Mouse (Mus musculus) Muller cell, postnatal 12 days (primary cell): Measurements from ENCODE around the gene Setd7.

Experiments
- DNase-seq: peaks from one replicate; pipeline ENCODE4 v3.0.0-alpha.2; 2015; ENCODE audit errors: inconsistent ontology term

Gene Setd7

DNA sequence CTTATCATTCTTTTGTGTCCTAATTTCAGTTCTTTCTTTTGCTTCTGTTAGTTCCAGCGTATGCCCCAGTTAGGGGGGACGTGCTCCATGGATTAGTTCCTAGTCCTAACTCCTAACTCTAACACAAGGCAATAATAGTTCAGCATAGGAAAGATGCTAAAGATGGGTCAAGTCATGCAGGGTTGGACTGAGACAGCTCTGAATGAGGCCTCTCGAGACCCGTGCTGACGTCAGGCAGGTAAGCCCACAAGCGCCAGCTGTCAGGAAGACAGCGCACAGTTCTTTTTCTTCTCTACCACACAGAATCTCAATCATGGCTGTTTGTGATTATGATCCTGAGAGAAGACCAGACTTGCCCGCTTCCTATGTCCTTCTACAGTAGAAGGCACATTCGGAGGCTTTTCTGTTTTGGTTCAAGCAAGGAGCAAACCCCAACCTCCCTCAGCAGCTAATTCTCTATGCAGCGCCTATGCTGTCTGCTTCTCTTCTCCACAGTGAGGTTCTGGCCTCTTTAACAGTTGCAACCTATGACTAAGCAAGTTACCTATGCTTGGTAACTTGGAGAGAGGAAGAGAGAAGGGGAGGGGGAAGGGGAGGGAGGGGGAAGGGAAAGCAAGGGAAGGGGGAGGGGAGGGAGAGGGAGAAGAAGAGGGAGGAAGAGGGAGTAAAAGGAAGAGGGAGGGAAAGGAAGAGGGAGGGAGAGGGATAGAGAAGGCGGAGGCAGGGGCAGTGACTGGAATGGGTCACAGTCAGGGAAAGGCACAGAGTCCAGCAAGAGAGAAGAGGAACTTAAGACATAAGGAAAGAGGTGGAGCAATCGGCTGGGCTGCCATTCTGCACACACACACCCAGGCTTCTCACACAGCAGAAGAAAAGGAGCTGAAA lies 42.6 kb downstream of the Setd7 start:
- DNase-seq = no peak

DNA sequence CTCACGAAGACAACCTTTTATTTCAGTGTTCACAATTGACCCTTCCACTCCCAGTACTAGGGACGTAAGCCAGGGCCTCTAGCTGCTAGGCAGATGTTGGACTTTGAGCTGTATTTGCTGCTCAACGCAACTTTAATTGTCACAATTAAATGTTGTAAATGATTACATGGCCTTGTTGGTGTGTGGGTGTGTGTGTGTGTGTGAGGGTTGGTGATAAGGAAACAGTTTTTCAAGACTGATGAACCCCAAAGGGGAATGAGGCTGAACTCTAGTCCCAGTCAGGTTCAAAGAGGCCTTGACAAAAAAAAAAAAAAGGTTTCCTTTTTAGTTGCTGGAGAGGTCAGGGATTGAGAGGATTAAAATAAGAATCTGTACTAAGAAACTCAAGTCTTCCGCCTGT lies 43.2 kb downstream of the Setd7 start:
- DNase-seq = no peak

DNA sequence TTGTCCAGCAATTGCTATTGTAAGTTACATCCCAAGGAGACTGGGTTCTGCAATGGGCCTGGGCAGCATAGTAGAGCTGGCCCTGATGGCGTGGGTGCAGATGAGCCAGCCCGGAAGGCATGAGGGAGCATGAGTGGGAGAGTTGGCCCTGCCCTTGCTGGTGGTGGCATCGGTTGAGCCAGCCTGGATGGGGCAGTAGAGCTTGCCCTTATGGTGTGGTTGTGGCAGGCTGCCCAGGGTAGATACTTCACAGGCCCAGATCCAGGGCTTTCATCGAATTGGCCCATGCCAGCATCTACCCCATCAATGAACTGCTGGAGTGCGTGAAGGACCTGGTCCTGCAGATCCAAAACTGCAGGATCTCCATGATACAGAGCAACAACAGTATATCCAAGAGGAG lies 48.7 kb downstream of the Setd7 start:
- DNase-seq = peak; percentile 26

DNA sequence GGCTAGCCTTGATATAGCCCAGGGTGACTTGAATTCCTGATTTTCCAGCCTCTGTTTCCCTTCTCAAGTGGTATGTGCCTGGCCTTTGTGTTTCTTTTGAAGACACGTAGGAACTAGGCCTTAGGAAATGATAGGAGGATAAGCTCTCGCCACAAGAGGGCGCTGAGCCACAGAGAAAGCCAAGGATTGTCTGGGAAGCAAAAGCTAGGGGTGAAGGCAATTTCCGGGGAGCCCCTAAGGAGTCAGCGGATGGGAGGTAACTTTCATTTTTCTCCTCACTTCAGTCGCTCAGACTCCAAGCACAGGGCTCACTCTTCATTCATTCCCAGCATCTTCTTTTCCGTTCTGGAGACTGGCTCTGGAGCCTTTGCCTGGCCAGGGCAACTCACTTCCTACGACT lies 49.8 kb downstream of the Setd7 start:
- DNase-seq = peak; percentile 57

DNA sequence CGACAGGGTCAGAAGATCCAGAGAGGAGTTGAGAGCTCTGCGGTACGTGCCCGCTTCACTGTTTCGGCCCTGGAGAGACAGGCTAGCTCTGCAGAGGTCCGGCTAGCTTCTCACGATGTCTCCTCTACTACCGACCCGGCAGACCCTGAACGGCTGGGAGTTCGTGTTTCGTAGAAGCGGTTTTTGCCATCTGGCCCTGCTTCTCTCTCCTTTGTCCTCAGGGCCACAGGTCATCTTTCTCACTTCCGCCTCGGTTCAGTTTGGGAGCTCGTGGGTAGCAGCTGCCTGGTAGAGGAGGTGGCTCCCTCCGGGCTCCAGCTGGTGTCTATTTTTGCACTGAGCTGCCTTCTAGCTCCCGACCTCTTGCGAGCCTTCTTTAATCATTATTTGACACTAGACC lies 55.2 kb downstream of the Setd7 start:
- no peak for DNase-seq

DNA sequence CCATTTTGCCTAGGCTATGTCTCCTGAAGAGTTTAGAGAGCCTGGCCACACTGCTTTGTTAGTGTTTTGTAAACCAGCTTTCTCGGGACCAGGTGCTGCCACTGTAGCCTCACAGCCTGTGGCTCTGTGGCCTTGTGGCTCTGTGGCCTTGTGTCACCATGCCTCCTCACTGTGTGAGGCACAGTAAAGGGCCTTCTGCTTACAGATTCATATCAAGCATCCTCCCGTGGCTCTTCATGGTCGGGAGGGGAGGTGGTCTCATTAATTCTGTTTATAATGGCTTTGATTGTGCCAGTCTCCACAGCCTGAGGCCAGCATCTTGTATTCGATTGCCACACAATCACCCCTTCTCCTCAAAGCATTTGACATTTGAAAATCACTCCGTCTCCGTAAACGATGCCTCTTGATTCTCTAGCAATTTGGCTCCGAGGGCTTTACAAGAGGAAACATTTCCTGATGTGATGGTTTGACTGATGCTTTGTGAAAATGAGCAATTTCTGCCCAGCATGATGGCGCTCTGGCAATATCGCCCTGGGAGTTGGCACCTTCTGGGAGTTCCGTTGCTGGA lies 56.2 kb downstream of the Setd7 start:
- no peak for DNase-seq

DNA sequence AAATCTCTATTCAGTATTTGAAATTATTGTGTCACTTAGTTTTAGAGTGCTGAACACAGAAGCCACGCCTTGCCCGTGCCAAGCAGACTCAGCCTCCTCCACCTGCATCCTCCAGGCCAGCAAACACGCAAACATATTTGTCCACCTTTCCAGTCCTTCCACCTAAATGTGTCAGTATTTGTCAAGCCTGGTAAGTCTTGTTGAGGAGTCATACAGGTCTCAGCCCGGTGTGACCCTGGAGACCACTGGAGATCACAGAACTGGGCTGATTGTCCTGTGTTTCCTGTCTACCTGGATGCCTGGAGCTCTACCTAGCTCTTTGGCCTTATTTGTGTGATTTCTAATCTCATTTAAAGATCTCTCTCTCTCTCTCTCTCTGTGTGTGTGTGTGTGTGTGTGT lies 60.8 kb downstream of the Setd7 start:
- no peak for DNase-seq

DNA sequence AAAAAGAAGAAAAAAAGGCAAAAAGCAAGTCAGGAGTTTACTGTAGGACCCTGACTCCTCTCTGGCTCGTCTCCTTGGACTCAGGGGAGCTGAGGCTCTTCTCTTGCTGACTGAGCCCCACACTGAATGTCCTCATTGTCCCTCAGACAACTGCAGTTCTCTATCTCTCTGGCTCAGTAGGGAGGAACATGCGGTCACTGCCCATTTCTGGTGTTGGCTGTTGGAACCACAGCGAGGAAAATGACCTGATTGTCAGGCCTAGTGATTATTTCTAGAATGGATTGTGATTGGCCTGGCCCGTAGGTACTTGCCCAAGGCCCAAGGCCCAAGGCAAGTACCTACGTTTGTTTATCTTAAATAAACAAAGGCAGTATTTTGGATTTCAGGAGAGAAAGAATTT lies 62.0 kb downstream of the Setd7 start:
- DNase-seq = peak; percentile 26

DNA sequence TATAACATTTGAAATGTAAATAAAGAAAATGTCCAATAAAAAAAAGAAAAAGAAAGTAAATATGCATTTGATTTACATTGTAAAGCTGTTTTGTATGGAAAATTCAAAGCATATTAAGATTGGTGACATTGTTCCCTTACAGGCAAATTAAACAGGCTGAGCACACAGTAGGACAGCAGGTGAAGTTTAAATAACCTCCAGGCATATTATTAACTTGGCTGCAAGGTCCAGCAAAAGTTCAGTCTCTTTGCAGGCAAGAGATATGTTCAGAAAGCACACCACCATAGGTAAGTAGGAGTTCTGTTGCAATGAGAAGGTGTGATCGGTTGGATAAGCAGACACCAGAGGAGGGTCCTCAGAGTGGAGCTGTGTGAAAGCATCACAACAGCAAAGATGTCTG lies 62.7 kb downstream of the Setd7 start:
- no peak for DNase-seq

DNA sequence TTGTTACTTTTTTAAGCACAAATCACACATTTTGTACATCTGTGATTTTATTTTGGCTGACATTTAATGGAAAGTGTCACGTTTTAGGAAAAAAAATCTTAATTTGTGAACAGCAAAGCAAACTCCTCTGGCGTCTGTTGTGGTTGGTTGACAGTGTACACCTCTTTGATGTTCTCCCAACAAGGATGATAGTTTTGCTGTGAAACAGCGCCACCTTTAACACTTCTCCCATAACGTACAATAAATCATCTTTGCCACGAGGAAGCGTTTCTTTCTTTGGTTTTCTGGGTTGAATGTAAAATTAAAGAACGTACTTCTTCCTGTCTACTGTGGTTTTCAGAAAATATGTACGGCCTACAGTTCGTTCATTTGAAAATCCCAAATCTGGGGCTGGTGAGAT lies 65.0 kb downstream of the Setd7 start:
- DNase-seq = no peak

DNA sequence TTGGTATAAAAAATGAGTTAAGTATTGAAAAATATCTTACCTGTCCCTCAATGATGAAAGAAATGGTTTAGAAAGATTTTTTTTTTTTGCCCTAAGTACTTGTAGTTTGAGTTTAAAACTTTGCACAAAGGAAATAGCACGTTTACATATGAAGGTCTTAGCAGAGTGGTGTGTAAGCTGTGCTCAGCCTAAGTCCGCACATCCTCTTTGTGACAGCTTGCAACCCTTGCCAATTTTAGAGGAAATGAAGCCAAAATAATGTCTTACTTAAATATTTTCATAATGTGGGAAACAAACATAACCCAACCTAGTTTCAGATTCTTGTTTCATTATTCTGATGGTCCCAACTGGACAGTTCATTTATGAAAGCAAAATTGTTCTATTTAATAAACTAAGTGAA lies 66.2 kb downstream of the Setd7 start:
- no peak for DNase-seq

DNA sequence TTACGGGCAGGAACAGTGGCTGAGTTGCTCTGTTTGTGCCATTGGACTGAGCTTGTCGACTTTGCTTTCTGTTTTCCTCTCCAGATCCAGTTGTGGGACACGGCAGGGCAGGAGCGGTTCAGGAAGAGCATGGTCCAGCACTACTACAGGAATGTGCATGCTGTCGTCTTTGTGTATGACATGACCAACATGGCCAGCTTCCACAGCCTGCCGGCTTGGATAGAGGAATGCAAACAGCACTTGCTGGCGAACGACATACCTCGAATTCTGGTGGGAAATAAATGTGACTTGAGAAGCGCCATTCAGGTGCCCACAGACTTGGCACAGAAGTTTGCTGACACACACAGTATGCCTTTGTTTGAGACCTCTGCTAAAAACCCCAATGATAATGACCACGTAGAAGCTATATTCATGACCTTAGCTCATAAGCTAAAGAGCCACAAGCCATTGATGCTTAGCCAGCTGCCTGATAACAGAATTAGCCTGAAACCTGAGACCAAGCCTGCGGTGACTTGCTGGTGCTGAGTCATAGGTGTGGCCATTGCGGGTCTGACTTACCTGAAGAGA lies 67.3 kb downstream of the Setd7 start:
- DNase-seq = peak; percentile 51

DNA sequence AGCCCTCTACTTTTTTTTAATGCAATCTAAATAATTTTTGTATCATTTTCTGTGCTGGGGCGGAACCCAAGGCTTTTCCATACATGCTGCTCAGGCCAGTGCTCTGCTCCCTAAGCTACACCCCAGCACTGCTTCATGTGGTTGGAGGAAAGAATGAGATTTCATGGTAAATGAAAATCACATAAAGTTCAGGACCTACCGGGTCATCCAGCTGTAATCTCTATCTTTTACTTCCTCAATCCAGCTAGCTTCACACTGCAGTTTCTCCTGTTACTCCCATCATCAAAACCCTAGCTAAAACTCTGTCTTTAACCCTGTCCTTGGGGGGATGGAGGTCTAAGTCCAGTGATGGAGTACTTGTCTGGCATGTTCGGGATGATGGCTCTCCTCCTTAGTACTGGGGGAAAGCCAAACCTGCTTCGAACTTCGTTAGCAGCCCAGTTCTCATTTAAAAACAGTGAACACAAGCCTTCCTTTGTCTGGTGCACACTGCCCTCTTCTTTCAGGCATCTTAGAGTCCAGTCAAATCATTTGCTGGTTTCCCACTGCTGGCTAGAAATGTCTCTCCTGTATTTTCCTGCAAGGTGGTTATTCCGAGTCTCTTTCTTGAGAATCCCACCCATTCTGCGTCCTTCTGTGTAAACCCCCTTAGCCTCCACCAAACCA lies 70.5 kb downstream of the Setd7 start:
- DNase-seq = peak; percentile 30

DNA sequence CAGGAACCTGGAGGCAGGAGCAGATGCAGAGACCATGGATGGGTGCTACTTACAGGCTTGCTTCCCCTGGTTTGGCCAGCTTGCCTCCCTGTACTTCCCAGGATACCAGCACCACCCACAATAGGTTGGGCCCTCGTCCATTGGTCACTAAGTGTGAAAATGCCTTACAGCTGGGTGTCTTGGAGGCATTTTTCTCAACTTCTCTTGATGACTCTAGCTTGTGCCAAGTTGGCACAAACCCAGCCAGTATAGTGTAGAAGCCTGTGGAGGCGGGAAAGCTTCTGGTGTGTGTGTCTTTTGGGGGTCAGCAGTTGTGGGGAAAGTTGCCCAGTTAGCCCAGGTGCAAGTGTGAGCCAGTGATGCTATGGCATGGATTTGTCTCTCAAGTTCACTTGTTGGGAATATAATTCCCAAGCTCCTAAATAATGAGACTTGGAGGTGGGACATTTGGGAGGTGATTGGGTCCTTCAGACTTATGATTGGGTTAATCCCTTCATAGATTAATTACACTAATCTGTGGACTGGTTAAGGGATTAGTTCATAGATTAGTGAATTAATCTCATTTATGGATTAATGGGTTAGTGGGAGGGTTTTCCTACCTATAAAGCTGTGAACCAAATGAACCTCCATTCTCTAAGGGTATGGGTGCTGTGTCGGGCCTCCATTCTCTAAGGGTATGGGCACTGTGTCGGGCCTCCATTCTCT lies 74.0 kb downstream of the Setd7 start:
- DNase-seq = no peak

DNA sequence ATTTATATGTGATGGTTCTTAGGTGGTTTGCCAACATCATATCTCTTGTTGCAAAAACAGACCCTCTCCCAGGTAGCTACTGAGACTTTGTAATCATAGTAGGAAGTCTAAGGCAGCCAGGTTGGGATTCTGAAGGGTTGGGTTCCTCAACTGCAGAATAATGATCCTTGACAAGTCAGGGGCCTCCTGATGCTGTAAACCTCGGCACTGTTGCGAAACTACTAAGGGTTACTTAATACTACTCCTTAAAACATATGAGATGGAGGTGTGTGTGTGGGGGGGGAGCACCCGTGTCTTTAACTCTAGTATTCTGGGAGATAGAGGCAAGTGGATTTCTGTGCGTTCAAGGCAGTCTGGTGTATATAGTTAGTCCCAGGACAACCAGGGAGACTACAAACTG lies 75.3 kb downstream of the Setd7 start:
- DNase-seq = no peak

DNA sequence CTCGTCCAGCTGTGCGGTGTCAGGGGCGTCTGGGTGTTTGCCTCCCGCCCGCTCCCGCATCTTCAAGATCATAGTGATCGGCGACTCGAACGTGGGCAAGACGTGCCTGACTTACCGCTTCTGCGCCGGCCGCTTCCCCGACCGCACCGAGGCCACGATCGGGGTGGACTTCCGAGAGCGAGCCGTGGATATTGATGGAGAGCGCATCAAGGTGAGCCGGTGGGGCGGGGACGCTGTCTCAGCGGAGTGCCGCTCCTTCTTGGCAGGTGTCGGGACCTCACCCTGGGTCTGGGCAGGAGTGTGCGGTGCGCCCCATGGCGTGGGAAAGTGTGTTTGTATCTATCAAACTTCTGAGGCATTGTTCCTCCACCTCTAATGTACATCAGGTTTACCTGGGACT lies 76.3 kb downstream of the Setd7 start:
- DNase-seq = no peak

DNA sequence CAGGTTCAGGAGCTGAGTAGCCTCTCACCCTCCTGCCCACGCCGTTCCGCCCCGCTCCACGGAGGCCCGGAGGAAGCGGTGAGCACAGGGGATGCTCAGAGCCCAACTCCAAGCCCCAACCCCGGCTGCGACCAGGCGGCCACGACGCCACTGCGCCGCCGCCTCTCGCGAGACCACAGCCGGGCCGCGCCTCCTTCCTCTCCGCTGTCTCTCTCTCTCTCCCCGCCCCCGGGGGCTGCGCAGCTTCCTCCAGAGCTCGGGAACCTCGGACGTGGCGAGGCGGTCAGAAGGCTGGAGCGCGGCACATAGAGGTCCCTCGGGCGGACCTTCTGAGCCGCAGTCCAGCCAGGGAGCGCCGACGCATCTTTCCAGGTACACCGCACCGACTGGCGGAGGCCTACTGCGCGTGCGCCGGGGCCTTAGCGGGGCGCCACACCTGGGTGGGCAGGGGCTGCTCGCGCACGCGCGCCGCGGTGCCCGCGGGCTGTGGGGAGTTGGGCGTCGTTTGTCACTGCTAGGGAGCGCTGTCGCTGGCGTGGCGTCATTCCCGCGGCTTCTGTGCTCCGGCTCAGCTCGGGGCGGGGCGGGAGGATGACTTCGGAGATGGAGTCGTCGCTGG lies 76.8 kb downstream of the Setd7 start, which contains the start of gene Rab33b:
Rab33b (plus strand) TSS at position 180 of the 619 bp plus-strand sequence.
- DNase-seq = peak; percentile 100

DNA sequence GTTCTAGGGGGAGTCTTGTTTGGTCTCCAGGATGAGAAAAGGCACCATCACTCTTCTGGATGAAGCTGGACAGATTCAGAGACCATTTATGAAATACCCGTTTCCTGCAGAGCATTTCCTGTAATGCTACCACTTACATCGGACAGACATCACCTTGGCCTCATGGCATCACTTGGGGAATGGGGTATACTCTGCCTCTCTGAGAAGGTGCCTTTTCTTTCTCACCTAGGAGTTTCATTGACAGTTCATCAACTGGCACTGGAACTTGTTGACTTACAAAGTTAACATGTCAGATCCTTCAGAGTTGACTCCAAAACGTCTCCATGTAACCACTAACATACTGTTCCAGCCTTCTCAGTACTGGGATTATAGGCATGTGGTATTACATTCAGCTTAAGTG lies 77.9 kb downstream of the Setd7 start:
- peak; percentile 20 for DNase-seq

DNA sequence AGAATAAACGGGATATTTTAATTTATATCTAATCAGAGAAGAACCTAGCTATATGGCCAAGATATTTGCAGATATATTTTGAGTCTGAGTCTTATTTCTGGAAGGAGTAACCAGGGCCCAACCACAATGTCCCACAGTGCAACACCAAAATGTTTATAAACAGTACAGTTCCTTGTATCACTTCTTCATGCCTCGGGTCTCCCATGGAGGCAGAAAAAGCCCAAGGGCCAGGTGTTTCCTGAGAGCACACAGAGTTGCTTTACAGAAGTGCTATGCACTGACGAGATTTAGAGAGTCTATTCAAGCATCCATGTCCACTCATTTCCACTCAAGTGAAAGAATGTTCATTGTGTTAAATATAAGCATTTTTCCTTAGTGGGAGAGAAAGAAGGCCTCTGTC lies 78.8 kb downstream of the Setd7 start:
- DNase-seq = no peak

DNA sequence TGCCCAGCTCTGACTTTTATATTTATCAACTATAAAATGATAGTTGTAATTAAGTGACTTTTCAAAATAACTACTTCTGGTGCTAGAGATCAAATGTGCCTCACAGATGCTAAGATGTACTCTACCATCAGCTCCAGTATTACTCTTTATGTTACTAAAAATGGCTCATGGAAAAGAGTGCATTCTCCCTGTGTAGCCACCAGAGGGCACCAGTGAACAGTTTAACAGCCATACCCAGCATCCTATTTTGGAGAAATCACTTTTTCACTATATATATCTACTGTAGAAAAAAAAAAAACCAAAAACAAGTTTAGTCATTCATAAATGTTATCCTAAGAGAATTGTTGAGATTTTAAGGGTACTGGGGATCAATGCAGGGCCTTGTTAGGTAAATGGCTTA lies 79.6 kb downstream of the Setd7 start:
- DNase-seq = peak; percentile 60

DNA sequence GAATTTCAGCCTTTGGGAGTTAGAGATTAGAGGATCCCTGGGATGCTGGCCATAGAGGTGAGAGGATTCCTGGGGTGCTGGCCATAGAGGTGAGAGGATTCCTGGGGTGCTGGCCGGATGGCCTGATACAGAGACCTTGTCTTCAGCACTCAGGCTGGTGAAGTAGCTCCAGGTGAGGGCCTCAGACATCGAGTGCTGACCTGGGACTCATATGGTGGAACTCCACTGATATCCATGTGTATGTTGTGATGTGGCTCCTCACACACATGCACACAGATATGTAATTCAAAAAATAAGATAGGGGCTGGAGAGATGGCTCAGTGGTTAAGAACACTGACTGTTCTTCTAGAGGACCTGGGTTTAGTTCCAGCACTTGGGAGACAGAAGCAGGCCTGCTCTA lies 80.8 kb downstream of the Setd7 start:
- DNase-seq = no peak

DNA sequence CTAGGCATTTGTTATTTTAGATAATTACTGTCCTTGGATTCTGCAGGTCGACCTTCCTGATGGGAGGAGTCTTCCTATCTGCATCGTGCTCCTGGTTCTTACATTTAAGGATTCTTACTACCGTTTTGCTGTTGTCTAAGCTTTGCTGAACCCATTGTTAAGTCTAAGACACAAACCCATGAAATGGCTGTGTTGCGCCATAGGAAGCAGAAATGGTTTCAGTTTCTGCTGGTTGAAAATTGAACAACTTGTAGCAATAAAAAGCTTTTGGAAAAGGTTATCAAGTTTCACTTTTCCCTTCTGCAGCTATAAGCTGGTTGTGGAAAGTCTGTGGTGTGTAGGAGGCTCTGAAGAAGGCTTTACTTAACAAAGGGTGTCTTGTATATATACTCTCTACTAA lies 85.0 kb downstream of the Setd7 start:
- no peak for DNase-seq
